Mouse (Mus musculus) lung, embryonic 16.5 days (tissue): ENCODE results near the gene Eno4. TPM values are rescaled to one million over a fixed set of nuclear protein-coding genes. Genes with fewer than 3 reads are reported as not detected.

ENCODE experiments used
- ATAC-seq: fragments of 200-750 bp; cut with Nextera tagmentation; 2 replicates; pipeline ENCODE4 v1.8.0; 2017; ENCODE audit warnings: low read depth, mild to moderate bottlenecking, moderate library complexity
- H3K27ac ChIP-seq: fragments of 300-500 bp; sonication (generic); 2 replicates; pipeline ENCODE4 v1.5.1; 2014; ENCODE audit warnings: mild to moderate bottlenecking, control low read depth, low read length
- H3K27me3 ChIP-seq: fragments of 300-500 bp; sonication (generic); 2 replicates; pipeline ENCODE4 v1.6.1; 2014; ENCODE audit warnings: low read depth, low read length, mixed read lengths; ENCODE audit not compliant: control insufficient read depth, insufficient read depth
- H3K36me3 ChIP-seq: fragments of 300-500 bp; sonication (generic); 2 replicates; pipeline ENCODE4 v1.6.1; 2014; ENCODE audit warnings: low read length; ENCODE audit not compliant: control insufficient read depth, insufficient read depth
- H3K4me1 ChIP-seq: fragments of 300-500 bp; sonication (generic); replicated peaks from 2 replicates; pipeline ENCODE4 v1.6.1; 2014; ENCODE audit warnings: low read length, mixed read lengths; ENCODE audit not compliant: control insufficient read depth, insufficient read depth
- H3K4me2 ChIP-seq: fragments of 300-500 bp; sonication (generic); 2 replicates; pipeline ENCODE4 v1.6.1; 2014; ENCODE audit warnings: low read depth, low read length, control low read depth
- H3K4me3 ChIP-seq: fragments of 300-500 bp; sonication (generic); 2 replicates; pipeline ENCODE4 v1.5.1; 2014; ENCODE audit warnings: mild to moderate bottlenecking, low read length, control low read depth
- H3K9ac ChIP-seq: fragments of 300-500 bp; sonication (generic); 2 replicates; pipeline ENCODE4 v1.6.1; 2014; ENCODE audit warnings: low read length, control low read depth
- H3K9me3 ChIP-seq: fragments of 300-500 bp; sonication (generic); 2 replicates; pipeline ENCODE4 v1.6.1; 2016; ENCODE audit warnings: low read length; ENCODE audit not compliant: control insufficient read depth
- WGBS: fragments of 180-500 bp; shearing (Covaris S2); extraction: QIAGEN DNeasy Blood & Tissue Kit; methylation state at CpG from one replicate; pipeline ENCODE4 v1.1.7; 2014; 5-methylcytosine and 5-hydroxymethylcytosine counted together
- polyA plus RNA-seq: library from polyadenylated mRNA; unstranded; fragments of >200 nt; fragmentation: Nextera tagmentation; extraction: Ambion mirVana; gene quantifications from 2 replicates; pipeline ENCODE4 v1.2.1, GENCODE M21; 2015

The Eno4 gene
- polyA plus RNA-seq, 1 experiment from 2014 or later = 2.1 TPM

GRCm38 (mm10) chr19:58963011-58963410 is 19.8 kb downstream of the Eno4 start:
- Histone ChIP-seq H3K27me3 (no peaks in the 10 kb centered on the region), H3K4me3 (no peak overlapping the region), H3K36me3 (no peaks in the 10 kb centered on the region), H3K4me1 (no peaks in the 10 kb centered on the region), H3K9me3 (no peaks in the 10 kb centered on the region), H3K27ac (no peak overlapping the region), H3K9ac (no peak overlapping the region), H3K4me2 (no peak overlapping the region)
- ATAC-seq = no peak
- WGBS = 67% methylated on average over 8 of the region's 8 CpGs

DNA sequence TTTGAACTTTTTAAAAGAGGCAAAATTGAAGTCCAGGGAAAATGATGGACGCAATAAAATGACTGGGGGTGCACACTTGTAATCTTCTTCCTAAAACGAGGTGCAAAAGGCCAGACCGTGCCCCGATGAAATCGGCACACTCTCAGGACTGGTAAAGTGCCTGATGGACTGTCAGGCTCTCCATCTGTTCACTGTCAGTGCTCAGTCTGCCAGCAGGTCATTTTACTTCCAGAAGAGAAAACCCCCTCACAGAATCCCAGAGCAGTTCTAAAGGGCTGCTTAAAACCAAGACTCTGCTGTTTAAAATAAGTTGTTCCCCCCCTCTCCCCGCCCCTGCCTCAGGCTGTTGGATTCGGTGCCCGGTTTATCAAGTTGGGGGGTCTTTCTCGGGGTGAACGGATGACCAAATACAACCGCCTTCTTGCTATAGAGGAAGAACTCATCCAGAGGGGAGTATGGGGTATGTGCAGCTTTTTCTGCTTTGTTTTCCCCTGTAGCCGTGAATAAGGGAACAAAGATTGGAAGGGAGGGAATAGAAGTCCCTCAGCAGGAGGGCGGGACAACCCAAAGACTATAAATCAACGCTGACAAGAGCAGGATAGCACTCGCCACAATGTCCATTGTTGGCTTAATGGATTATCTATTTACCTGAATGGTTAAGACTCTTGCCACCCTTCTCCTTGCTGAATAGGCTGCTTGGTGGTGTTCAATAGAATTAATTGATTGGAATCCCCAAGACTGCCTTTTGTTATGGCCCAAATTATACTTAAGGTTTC is 25.7 kb downstream of the Eno4 start:
- Histone ChIP-seq H3K4me3 (no peak overlapping the region), H3K4me2 (no peak overlapping the region), H3K27me3 (peaks cover 9% of the 10 kb centered on the region), H3K4me1 (no peaks in the 10 kb centered on the region), H3K9ac (no peak overlapping the region), H3K27ac (no peak overlapping the region), H3K36me3 (no peaks in the 10 kb centered on the region), H3K9me3 (no peaks in the 10 kb centered on the region)
- 19% methylated on average over 15 of the region's 15 CpGs for WGBS
- no peak for ATAC-seq

- no peak overlapping the region for H3K4me3 ChIP-seq
- no peak overlapping the region for H3K4me2 ChIP-seq
- H3K27me3 ChIP-seq = peaks cover 9% of the 10 kb centered on the region
- H3K27ac ChIP-seq = no peak overlapping the region
- H3K36me3 ChIP-seq = no peaks in the 10 kb centered on the region
- H3K4me1 ChIP-seq = no peaks in the 10 kb centered on the region
- H3K9me3 ChIP-seq = no peaks in the 10 kb centered on the region
- ATAC-seq = no peak
- no peak overlapping the region for H3K9ac ChIP-seq
- WGBS = 64% methylated on average over 13 of the region's 13 CpGs
Measured at GRCm38 (mm10) chr19:58970826-58971225, 27.6 kb downstream of the Eno4 start.

- Histone ChIP-seq H3K4me3 (no peak overlapping the region), H3K9me3 (no peaks in the 10 kb centered on the region), H3K4me1 (no peaks in the 10 kb centered on the region), H3K27ac (no peak overlapping the region), H3K27me3 (peaks cover 4% of the 10 kb centered on the region; the same call in 1 of the 2 replicates), H3K36me3 (no peaks in the 10 kb centered on the region), H3K4me2 (no peak overlapping the region), H3K9ac (no peak overlapping the region)
- 92% methylated on average over 8 of the region's 8 CpGs for WGBS
- ATAC-seq = no peak
Measured at GRCm38 (mm10) chr19:58974126-58974525, 30.9 kb downstream of the Eno4 start.

DNA sequence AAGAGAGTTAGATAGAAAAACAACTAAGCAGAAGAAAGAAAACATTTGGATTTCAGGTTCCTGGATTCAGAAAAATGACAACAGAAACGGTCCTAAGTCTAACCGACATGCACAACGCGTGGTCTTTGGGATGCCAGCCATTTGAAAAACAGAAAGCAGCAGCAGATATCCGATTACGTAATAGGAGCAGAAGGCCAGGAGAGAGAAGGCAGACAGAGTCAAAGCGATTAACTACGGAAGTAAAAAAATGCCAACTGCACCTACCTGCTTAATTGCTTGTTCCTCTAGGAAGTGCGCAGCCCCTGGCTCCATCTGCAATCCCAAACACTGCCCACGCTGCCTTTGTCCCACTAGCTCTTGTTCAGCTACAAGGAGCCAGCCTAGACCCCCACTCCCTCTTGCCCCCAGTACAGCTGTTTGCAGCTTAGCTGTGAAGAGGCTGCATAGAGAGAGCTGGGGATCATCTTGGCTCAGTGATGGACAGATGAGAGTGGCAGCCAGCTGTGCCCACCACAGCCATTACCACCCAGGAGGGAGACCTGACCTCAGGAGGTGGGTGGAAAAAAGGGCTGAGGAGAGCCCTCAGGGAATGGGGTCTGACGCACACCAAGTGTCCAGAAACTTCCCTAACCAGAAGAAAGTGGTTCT is 32.1 kb downstream of the Eno4 start:
- Histone ChIP-seq H3K27ac (no peak overlapping the region), H3K4me2 (no peak overlapping the region), H3K9me3 (no peaks in the 10 kb centered on the region), H3K4me3 (no peak overlapping the region), H3K9ac (no peak overlapping the region), H3K4me1 (no peaks in the 10 kb centered on the region), H3K27me3 (no peaks in the 10 kb centered on the region), H3K36me3 (no peaks in the 10 kb centered on the region)
- 78% methylated on average over 11 of the region's 11 CpGs for WGBS
- ATAC-seq = no peak

GRCm38 (mm10) chr19:58978401-58979171 is 35.4 kb downstream of the Eno4 start:
- WGBS = 69% methylated on average over 11 of the region's 11 CpGs
- Histone ChIP-seq H3K4me3 (no peak overlapping the region), H3K27me3 (no peaks in the 10 kb centered on the region), H3K4me1 (no peaks in the 10 kb centered on the region), H3K9ac (no peak overlapping the region), H3K4me2 (no peak overlapping the region), H3K27ac (no peak overlapping the region), H3K36me3 (no peaks in the 10 kb centered on the region), H3K9me3 (no peaks in the 10 kb centered on the region)
- ATAC-seq = no peak

DNA sequence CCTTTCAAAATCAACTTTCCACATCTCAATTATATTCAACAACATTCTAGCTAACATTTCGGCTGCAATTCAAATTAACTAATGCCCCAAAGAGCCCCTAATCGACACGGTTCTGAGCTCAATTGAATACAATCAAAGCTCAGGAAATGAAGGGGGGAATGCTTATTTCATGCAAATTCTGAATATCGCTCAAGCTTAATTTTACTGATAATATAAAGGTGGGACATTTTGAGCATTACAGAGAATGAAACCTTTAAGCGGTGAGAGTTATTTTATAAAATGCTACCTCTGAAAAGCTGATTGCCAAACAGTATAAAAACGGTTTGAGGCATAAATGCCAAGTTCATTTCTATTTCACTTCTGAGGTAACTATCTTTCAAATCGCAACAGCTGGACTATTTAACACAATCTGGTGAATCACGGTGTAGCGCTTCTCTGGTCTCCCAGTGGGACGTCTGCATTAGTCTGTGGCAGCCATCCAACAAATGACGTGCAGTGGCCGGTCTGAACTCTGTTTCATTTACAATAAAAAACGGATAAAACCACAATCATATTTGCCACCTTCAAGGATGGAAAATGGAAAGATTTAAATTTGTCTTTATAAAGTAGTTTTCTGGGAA is 36.3 kb downstream of the Eno4 start:
- Histone ChIP-seq H3K9me3 (no peaks in the 10 kb centered on the region), H3K9ac (no peak overlapping the region), H3K4me2 (peak overlapping the region; percentile 26), H3K36me3 (no peaks in the 10 kb centered on the region), H3K4me3 (peak overlapping the region; percentile 25; the same call in 1 of the 2 replicates), H3K27ac (no peak overlapping the region), H3K27me3 (no peaks in the 10 kb centered on the region), H3K4me1 (no peaks in the 10 kb centered on the region)
- no peak for ATAC-seq
- 46% methylated on average over 13 of the region's 13 CpGs for WGBS

DNA sequence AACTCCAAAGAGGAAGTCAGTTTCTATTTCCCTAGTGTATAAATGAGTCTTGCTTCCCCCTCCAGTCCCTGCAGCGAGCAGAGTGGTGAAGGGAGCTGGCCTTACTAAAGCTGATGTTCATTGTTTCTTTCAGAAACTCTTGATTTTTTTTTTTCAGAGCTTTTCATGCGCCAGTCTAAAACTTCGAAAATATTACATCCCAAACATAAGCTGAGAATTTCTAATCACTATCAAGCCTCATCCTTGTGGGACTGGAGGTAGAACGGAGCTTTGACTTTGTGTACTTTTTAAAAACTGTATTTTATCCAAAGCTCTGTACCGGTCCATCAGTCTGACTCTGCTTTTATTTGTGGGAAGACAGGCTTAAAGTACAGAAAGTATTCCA is 36.8 kb downstream of the Eno4 start:
- Histone ChIP-seq H3K27me3 (no peaks in the 10 kb centered on the region), H3K4me2 (peak overlapping the region; percentile 26), H3K27ac (no peak overlapping the region), H3K36me3 (no peaks in the 10 kb centered on the region), H3K9ac (no peak overlapping the region), H3K9me3 (no peaks in the 10 kb centered on the region), H3K4me3 (peak overlapping the region; percentile 25; the same call in 1 of the 2 replicates), H3K4me1 (no peaks in the 10 kb centered on the region)
- 65% methylated on average over 5 of the region's 5 CpGs for WGBS
- no peak for ATAC-seq

GRCm38 (mm10) chr19:58981571-58981970 is 38.3 kb downstream of the Eno4 start:
- no peak for ATAC-seq
- Histone ChIP-seq H3K9ac (no peak overlapping the region), H3K36me3 (no peaks in the 10 kb centered on the region), H3K27ac (no peak overlapping the region), H3K27me3 (no peaks in the 10 kb centered on the region), H3K4me2 (no peak overlapping the region), H3K4me3 (no peak overlapping the region), H3K4me1 (no peaks in the 10 kb centered on the region), H3K9me3 (no peaks in the 10 kb centered on the region)
- 47% methylated on average over 9 of the region's 9 CpGs for WGBS
